Mouse (Mus musculus): ENCODE measurements around the gene Dhdds. TPM values are rescaled to one million over a fixed set of nuclear protein-coding genes. Genes with fewer than 3 reads are reported as not detected.
A peak's percentile ranks its signal among the peaks of the same experiment; 100 is the strongest.

Gene Dhdds
- 10 to 100 TPM; 39.1 to 40.7 TPM for total RNA-seq (2021)

GRCm38 (mm10) chr4:134000466-134001438 is at the start of gene Dhdds:
TSS of gene Dhdds (minus strand) at chr4:134000918.
- peak; percentile 96 for DNase-seq

GRCm38 (mm10) chr4:134047648-134048047 is 46.9 kb upstream of the Dhdds start:
- DNase-seq = no peak

GRCm38 (mm10) chr4:134043041-134043440 is 42.3 kb upstream of the Dhdds start:
- no peak for DNase-seq

- DNase-seq = peak; percentile 49
Measured at GRCm38 (mm10) chr4:134041317-134042123, 40.8 kb upstream of the Dhdds start.

- DNase-seq = peak; percentile 82
Measured at GRCm38 (mm10) chr4:134035953-134036352, 35.2 kb upstream of the Dhdds start.

- DNase-seq = no peak
Measured at GRCm38 (mm10) chr4:134025802-134026201, 25.1 kb upstream of the Dhdds start.

GRCm38 (mm10) chr4:134020621-134021020 is 19.9 kb upstream of the Dhdds start:
- peak; percentile 86 for DNase-seq

GRCm38 (mm10) chr4:134019641-134020351 is 19.1 kb upstream of the Dhdds start:
- DNase-seq = no peak

- DNase-seq = no peak
Measured at GRCm38 (mm10) chr4:134019210-134019609, 18.5 kb upstream of the Dhdds start.

- no peak for DNase-seq
Measured at GRCm38 (mm10) chr4:134018779-134019145, 18.0 kb upstream of the Dhdds start, which contains the start of gene Lin28a. TSS of gene Lin28a (minus strand) at chr4:134018841.

- DNase-seq = no peak
Measured at GRCm38 (mm10) chr4:134018038-134018778, 17.5 kb upstream of the Dhdds start.

GRCm38 (mm10) chr4:134017201-134017865 is 16.6 kb upstream of the Dhdds start:
- DNase-seq = no peak

GRCm38 (mm10) chr4:134016767-134017166 is 16.0 kb upstream of the Dhdds start:
- DNase-seq = no peak

GRCm38 (mm10) chr4:134016208-134016607 is 15.5 kb upstream of the Dhdds start:
- no peak for DNase-seq

- peak; percentile 42 for DNase-seq
Measured at GRCm38 (mm10) chr4:134012858-134013528, 12.3 kb upstream of the Dhdds start.

- no peak for DNase-seq
Measured at GRCm38 (mm10) chr4:134011450-134012414, 11.0 kb upstream of the Dhdds start.

- DNase-seq = no peak
Measured at GRCm38 (mm10) chr4:134009709-134010108, 9.0 kb upstream of the Dhdds start.

GRCm38 (mm10) chr4:134006845-134007244 is 6.1 kb upstream of the Dhdds start:
- no peak for DNase-seq

All from heart, postnatal 4 days (tissue).